Mouse (Mus musculus) cerebellum, postnatal 4 days (tissue): ENCODE measurements around the gene Itpkb.

ENCODE experiments used
- DNase-seq, 2 experiments: peaks; one replicate each; pipeline ENCODE4 v3.0.0; 2022; ENCODE audit warnings: low spot score in 2 of 2, mixed read lengths in 1 of 2

The Itpkb gene

DNA sequence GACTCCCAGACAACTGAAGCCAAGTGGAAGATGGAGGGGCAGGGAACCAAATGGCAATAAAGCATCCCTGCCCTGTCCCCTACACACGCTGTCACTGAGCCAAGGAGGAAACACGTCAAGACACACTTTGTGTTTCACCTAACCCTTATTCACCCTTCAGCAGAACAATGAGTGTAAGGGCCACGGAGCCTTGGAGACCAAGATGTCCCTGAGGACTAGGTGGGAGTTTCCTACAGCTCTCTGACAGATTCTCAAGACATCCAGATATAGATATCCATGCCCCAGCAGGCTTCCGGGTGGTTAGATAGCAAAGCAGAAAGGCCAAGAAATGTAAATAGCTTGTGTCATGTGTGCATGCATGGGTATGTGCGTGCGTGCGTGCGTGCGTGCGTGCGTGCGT is 63.6 kb downstream of the Itpkb start:
- DNase-seq, result no peak

- no peak for DNase-seq
Observed at GRCm38 (mm10) chr1:180397734-180398133, 67.4 kb downstream of the Itpkb start.

GRCm38 (mm10) chr1:180398446-180398845 is 68.2 kb downstream of the Itpkb start:
- no peak for DNase-seq

DNA sequence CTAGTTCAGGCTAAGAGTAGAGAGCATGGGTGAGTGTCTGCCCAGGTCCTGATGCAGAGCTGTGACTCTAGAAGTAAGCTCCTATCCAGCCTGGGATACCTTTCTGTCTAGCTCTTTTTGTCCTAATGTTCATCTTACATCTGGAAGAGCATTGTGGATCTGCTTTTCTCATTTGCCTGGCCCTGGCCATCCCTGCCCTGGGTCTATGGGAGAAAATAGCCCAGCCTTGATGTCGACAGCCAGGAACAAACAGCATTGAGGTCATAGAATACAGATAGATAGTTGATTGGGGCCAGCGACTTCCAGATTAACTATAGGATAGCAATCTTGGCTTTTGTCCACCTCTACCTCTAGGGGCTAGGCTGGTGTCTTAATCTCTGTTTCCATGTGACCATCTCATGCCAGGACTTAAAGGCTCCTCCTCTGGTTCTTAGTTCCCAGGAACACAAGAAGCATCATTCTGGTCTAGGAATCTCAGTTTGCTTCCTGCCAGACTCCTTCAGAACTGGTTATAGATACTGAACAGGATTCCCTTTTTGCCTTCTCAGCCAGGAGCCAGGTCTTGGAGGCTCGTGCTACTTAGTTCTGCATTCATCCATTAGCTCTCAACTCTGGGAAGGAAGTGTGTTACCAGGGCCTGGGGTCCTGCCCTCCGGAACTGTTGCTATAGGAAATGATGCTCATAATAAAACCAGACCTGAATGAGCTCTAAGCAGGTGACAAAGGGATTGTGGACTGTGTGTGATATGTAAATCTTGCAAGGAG is 70.6 kb downstream of the Itpkb start:
- DNase-seq, result no peak

DNA sequence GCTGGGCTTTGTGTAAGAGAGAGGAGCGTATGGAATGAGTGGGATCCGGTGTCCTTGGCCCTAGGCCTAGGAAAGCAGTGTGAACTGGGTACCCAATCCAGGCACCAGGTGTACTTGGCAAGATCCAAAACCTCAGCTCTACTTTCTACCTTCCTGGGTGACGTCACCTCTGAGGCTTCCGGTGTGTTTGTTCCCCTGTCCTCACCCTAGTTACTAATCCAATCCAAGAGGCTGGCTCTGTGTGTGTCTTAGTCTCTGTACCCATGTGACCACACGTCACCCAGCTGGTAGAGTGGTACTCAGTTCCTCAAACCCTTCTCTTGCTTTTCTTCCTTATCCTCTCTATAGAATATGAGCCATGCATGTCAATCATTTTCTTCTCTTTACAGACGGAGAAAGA is 71.4 kb downstream of the Itpkb start:
- no peak for DNase-seq

DNA sequence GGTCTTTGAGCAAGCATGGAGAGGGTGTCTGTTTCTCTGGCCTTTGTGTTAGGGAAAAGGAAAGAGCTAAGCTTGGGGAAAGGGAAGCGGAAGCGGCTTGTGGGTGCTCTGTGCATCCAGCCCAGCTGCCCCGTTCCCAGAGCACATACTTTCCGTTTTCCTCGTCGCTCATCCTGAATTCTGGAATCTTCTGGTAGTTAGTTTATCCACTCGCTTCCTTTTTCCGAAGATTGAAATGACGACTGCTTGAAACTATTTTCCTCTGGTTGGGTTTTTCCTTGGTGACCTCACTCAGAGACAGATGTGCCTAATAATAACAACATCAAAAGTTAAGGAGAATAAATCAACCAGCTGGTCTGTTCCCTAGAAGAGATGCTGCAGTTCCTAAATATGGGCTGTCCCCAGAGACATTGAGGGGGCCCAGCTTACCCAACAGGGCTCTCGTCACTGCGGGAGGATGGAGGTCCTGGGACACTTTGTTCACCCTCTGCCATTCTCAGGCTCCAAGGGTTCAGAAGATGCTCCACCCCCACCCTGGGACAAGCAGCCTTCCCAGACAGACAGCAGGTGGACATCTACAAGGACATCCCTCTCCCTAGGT is 72.3 kb downstream of the Itpkb start:
- DNase-seq, result no peak

- DNase-seq, result no peak
Observed at GRCm38 (mm10) chr1:180403357-180403693, 73.0 kb downstream of the Itpkb start.

GRCm38 (mm10) chr1:180403694-180404606 is 73.7 kb downstream of the Itpkb start:
- DNase-seq, result no peak

DNA sequence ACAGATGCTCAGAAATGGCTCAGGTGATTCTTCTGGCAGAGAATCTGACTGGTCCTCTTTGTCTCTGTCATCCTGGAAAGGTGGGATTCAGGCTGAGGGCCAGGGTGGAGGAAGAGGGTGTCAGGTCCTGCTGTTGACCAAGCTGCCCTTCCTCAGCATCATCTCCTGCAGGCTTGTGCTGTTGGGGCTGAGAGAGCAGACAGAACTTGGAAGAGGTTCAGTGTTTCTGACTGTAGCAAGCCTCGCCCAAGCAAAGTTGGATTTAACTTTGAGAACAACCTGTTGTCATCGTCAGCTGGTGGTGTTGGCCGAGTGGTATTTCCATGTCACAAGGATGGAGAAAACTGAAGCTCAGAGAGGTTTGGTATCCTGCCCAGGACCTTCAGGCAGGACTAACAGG is 74.4 kb downstream of the Itpkb start:
- no peak for DNase-seq

GRCm38 (mm10) chr1:180405576-180406335 is 75.5 kb downstream of the Itpkb start:
- no peak for DNase-seq

- no peak for DNase-seq
Observed at GRCm38 (mm10) chr1:180406336-180407035, 76.2 kb downstream of the Itpkb start.

DNA sequence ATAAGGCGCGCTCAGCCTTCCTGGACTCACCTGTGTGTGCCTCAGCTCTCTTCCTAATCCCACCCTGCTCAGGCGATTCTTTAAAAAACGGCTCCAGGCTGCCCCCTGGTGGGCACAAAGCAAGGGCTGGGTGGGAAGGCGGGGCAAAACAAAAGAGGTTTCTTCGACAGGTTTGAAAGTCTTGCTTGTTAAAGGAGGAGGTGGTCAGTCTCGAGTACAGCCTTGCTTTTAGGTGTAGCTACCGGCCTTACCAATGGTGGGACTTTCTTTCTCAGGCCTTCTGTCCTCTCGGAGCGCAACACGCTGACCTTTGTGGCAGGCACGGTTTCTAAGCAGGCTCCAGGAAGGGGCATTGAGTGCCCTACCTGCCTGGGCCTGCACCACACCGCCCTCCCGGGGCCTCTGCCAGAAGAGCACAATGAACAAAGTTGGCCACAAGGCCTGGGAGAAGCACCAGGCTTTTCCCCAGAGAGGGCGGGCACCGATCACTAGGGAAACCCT is 76.9 kb downstream of the Itpkb start:
- DNase-seq, result peak in 1 of 2 experiments; percentile 75

GRCm38 (mm10) chr1:180407727-180408719 is 77.7 kb downstream of the Itpkb start:
- no peak for DNase-seq

- no peak for DNase-seq
Observed at GRCm38 (mm10) chr1:180408832-180409231, 78.5 kb downstream of the Itpkb start.

- DNase-seq, result no peak
Observed at GRCm38 (mm10) chr1:180409771-180410170, 79.5 kb downstream of the Itpkb start.

DNA sequence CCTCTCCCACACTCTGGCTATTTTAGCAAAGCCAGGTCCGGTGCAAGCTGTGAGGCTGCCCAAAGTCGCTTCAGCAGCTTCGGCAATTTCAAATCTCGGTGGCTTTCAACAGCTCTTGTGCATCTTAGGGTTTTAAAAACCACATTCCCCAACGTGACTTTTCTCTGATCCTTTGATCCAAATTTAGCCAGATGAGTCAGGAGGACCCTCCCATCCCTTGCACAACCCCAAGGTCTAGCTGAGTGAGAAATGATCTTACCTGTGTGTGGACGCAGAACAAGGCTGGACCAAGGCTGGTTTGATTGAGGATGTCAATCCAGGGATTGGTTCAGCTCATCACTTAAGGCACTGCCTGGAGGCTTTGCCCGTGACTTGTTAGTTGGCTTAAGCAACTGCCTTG is 80.0 kb downstream of the Itpkb start:
- no peak for DNase-seq

GRCm38 (mm10) chr1:180415064-180415463 is 84.8 kb downstream of the Itpkb start:
- DNase-seq, result no peak

GRCm38 (mm10) chr1:180415836-180416235 is 85.6 kb downstream of the Itpkb start:
- no peak for DNase-seq

- no peak for DNase-seq
Observed at GRCm38 (mm10) chr1:180417118-180417517, 86.8 kb downstream of the Itpkb start.

DNA sequence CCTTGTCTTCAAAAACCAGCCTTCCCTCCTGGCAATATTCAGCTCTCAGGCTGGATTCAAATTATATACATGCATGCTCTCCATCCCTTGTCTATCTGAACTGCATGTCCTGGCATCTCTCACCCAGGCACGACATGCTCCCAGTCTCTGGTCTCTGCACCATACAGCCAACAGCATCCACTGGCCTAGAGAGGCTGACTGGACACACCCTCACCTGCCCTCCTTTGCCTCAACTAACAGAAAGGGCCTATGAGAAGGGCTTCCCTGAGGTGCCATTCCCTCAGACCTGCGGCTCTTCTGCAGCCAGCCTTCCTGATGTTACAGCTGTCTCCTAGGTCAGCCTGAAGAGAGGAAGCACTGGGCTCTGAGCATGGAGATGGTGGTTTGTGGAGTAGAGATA is 88.8 kb downstream of the Itpkb start:
- no peak for DNase-seq
